Mouse (Mus musculus) G1E (cell line): Measurements from ENCODE around the gene Fem1a. TPM values are rescaled to one million over a fixed set of nuclear protein-coding genes. Genes with fewer than 3 reads are reported as not detected.
A peak's percentile ranks its signal among the peaks of the same experiment; 100 is the strongest.

Experiments
- ATAC-seq: 2 replicates; pipeline ENCODE4 v1.8.0; 2016; ENCODE audit warnings: mild to moderate bottlenecking; ENCODE audit not compliant: insufficient number of reproducible peaks, poor library complexity, low FRiP score, severe bottlenecking; ENCODE audit errors: extremely low read depth
- DNase-seq: peaks from one replicate; pipeline ENCODE4 v3.0.0; 2012; ENCODE audit warnings: low spot score
- H3K27me3 ChIP-seq: 2 replicates; pipeline ENCODE4 v1.6.1; 2012; ENCODE audit warnings: mild to moderate bottlenecking, low read length, inconsistent platforms; ENCODE audit not compliant: insufficient read depth
- H3K36me3 ChIP-seq: replicated peaks from 2 replicates; pipeline ENCODE3; 2012; ENCODE audit warnings: mild to moderate bottlenecking, inconsistent platforms
- H3K4me1 ChIP-seq: 2 replicates; pipeline ENCODE4 v1.6.1; 2012; ENCODE audit warnings: low read depth, low read length, inconsistent platforms, mixed read lengths; ENCODE audit not compliant: insufficient read depth
- H3K4me3 ChIP-seq: 2 replicates; pipeline ENCODE4 v1.5.1; 2012; ENCODE audit warnings: low read depth, mild to moderate bottlenecking, inconsistent platforms, low read length, moderate library complexity, mixed read lengths
- H3K9me3 ChIP-seq: replicated peaks from 2 replicates; pipeline ENCODE4 v1.6.1; 2012; ENCODE audit warnings: inconsistent platforms
- CTCF ChIP-seq: IDR thresholded peaks from 2 replicates; pipeline ENCODE4 v1.5.1; 2012; ENCODE audit warnings: low read depth, low read length, inconsistent platforms, mixed read lengths
- GATA1 ChIP-seq: IDR thresholded peaks from 2 replicates; pipeline ENCODE4 v1.6.1; 2012; ENCODE audit warnings: borderline replicate concordance, low read length, inconsistent platforms, mixed read lengths
- GATA2 ChIP-seq: IDR thresholded peaks from 2 replicates; pipeline ENCODE4 v1.6.1; 2012; ENCODE audit warnings: low read depth, low read length, inconsistent platforms, borderline replicate concordance
- POLR2AphosphoS5 ChIP-seq: IDR thresholded peaks from 2 replicates; pipeline ENCODE4 v1.6.1; 2012; ENCODE audit warnings: low read depth, low read length, inconsistent platforms; ENCODE audit not compliant: insufficient replicate concordance
- TAL1 ChIP-seq: conservative IDR thresholded peaks from 2 replicates; pipeline ENCODE4 v1.6.1; 2012; ENCODE audit warnings: low read depth, low read length, inconsistent platforms, mixed read lengths
- polyA plus RNA-seq: library from polyadenylated mRNA; stranded (reverse); fragments of >175 nt; gene quantifications from 2 replicates; pipeline ENCODE4 v1.2.3, GENCODE M21; 2012
- total RNA-seq, 2 experiments: library from RNA; stranded (forward) in 1 of 2; stranded (reverse) in 1 of 2; fragments of 200-1000 nt in 1 of 2; fragments of >200 nt in 1 of 2; fragmentation: Nextera tagmentation in 1 of 2; gene quantifications; 2 replicates each; pipeline ENCODE4 v1.2.3; 2014 to 2017

Fem1a gene
- total and polyA plus RNA-seq, 3 experiments, result 14.4 to 20.1 (median 17.8) TPM

DNA sequence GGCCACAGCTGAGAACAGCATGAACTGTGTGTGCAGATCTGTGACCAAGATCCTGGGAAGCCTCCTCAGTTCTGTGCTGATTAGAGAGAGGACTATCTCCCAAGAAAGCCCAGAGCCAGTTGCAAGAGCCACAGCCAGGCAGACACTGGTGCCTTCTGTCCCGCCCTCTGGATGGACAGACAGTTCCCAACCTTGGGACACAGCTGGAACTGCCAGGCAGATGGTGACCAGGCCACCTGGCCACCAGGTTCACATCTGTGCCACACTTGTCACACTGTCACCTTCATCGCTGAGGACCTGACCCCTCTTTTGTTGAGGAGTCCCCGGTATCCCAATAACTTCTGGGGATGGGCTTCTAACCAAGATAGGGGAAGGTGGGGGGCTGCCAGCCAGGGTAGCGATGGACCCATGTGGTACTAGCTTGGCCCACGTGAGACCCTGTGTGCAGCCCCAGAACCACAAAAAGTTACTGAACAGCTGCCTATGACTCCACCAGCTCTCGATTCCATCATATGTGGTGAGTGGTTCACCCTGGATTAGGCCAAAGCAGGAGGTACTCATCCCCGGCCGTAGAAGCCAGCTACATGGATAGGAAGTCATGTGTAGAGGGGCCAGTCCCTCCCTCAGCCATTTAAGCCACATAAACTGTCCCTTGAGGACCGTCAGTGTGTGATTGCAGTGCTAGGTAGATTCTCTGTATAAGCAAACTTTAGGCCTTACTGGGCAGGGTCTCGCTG is 2.9 kb downstream of the Fem1a start:
- Histone ChIP-seq H3K9me3 (no peaks in the 10 kb centered on the region), H3K4me1 (peaks cover 75% of the 10 kb centered on the region), H3K4me3 (peak overlapping the region; percentile 82; the same call in 1 of the 2 replicates), H3K36me3 (peaks cover 65% of the 10 kb centered on the region), H3K27me3 (peaks cover 3% of the 10 kb centered on the region; the same call in 1 of the 2 replicates)
- DNase-seq (no peak), ATAC-seq (no peak)
- TF ChIP-seq POLR2AphosphoS5 (no peak), CTCF (no peak), GATA2 (no peak), GATA1 (no peak), TAL1 (no peak)

GRCm38 (mm10) chr17:56261166-56261565 is 4.6 kb downstream of the Fem1a start:
- TF ChIP-seq GATA1, result no peak
- no peak for TF ChIP-seq POLR2AphosphoS5
- no peak for TF ChIP-seq TAL1
- TF ChIP-seq CTCF, result no peak
- Histone ChIP-seq H3K9me3 (no peaks in the 10 kb centered on the region), H3K36me3 (peaks cover 80% of the 10 kb centered on the region), H3K27me3 (no peaks in the 10 kb centered on the region), H3K4me1 (peaks cover 78% of the 10 kb centered on the region), H3K4me3 (peak overlapping the region; percentile 5; the same call in 1 of the 2 replicates)
- DNase-seq, result no peak
- ATAC-seq, result no peak

- ATAC-seq (no peak), DNase-seq (no peak)
- Histone ChIP-seq H3K4me1 (peaks cover 80% of the 10 kb centered on the region), H3K27me3 (no peaks in the 10 kb centered on the region), H3K9me3 (no peaks in the 10 kb centered on the region), H3K36me3 (peaks cover 79% of the 10 kb centered on the region), H3K4me3 (no peak overlapping the region)
- no peak for TF ChIP-seq CTCF
- no peak for TF ChIP-seq TAL1
- TF ChIP-seq GATA2, result no peak
- no peak for TF ChIP-seq POLR2AphosphoS5
- no peak for TF ChIP-seq GATA1
Observed at GRCm38 (mm10) chr17:56262645-56263094, 6.1 kb downstream of the Fem1a start.

DNA sequence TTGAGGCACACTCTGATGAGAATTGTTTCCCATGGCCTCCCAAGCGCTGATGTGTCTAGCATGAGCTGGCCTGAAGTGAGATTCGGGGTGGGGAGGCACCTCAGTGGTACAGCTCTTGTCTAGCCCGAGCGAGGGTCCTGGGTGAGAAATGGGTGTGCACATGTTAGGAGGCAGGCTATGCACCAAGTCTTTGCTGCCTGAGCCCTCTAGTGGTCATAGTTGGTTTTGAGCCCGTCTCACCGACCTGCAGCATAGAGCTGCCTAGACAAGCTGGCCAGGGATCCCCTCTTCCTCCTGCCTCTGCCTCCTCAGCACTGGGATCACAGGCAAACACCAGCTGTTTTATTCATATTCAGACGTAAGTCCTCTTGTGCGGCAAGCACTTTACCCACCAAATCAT is 7.4 kb downstream of the Fem1a start:
- peak overlapping the region; percentile 22; the same call in 1 of the 2 replicates for H3K4me3 ChIP-seq
- TF ChIP-seq GATA1 (no peak), CTCF (peak; percentile 92), GATA2 (no peak), TAL1 (no peak), POLR2AphosphoS5 (no peak)
- H3K27me3 ChIP-seq, result no peaks in the 10 kb centered on the region
- no peak for DNase-seq
- peak; percentile 69 for ATAC-seq
- no peaks in the 10 kb centered on the region for H3K9me3 ChIP-seq
- H3K36me3 ChIP-seq, result peaks cover 67% of the 10 kb centered on the region
- peaks cover 69% of the 10 kb centered on the region for H3K4me1 ChIP-seq

DNA sequence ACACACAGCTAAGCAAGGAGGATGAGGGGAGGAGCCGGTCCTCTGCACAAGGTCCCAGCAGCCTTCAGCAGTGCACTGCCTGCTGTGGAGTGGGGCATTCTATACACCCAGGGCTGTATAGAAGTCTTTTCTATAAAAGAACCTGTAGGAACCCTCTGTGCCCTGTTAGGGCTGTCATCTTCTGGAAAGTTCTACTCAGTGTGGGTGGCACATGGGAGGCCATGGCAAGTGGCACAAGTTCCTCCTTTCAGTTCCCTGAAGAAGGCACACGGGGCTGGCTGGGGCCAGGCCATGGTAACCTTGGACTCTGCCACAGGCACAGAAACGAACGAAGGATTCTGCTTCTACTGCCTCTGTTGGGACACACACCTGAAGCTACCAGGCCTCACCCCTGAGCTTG is 8.4 kb downstream of the Fem1a start:
- no peaks in the 10 kb centered on the region for H3K9me3 ChIP-seq
- no peaks in the 10 kb centered on the region for H3K27me3 ChIP-seq
- H3K4me3 ChIP-seq, result no peak overlapping the region
- no peak for TF ChIP-seq GATA1
- ATAC-seq (no peak), DNase-seq (no peak)
- peaks cover 64% of the 10 kb centered on the region for H3K36me3 ChIP-seq
- H3K4me1 ChIP-seq, result peaks cover 68% of the 10 kb centered on the region

DNA sequence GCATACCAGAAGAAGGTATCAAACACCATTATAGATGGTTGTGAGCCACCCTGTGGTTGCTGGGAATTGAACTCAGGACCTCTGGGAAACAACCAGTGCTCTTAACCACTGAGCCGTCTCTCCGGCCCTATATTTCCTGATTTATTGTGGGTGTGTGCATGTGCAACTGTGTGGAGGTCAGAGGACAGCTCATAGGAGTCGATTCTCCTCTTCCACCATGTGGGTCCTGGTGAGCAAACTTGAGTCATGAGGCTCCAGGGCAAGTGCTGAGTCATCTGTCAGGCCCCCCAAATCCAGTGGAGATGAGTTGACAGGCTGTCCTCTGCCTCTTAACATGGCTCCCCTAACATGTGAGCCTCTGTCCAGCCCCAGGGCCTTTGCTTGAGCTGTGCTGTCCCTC is 9.3 kb downstream of the Fem1a start:
- peaks cover 62% of the 10 kb centered on the region for H3K4me1 ChIP-seq
- no peaks in the 10 kb centered on the region for H3K9me3 ChIP-seq
- ATAC-seq, result peak; percentile 5; the same call in 1 of the 2 replicates
- TF ChIP-seq GATA1 (no peak), POLR2AphosphoS5 (no peak), CTCF (no peak), GATA2 (no peak), TAL1 (no peak)
- no peak for DNase-seq
- H3K36me3 ChIP-seq, result peaks cover 64% of the 10 kb centered on the region
- H3K4me3 ChIP-seq, result no peak overlapping the region
- no peaks in the 10 kb centered on the region for H3K27me3 ChIP-seq
